Mouse (Mus musculus) liver, embryonic 15.5 days (tissue): ENCODE data around the gene Tmem210. TPM values are rescaled to one million over a fixed set of nuclear protein-coding genes. Genes with fewer than 3 reads are reported as not detected.

Source experiments
- ATAC-seq: fragments of 200-750 bp; cut with Nextera tagmentation; 2 replicates; pipeline ENCODE4 v1.8.0; 2017; ENCODE audit warnings: moderate number of reproducible peaks, mild to moderate bottlenecking, moderate library complexity; ENCODE audit not compliant: insufficient read depth
- H3K27ac ChIP-seq: fragments of 300-500 bp; sonication (generic); replicated peaks from 2 replicates; pipeline ENCODE4 v1.5.1; 2015; ENCODE audit warnings: mild to moderate bottlenecking, inconsistent platforms
- H3K27me3 ChIP-seq: fragments of 300-500 bp; sonication (generic); 2 replicates; pipeline ENCODE4 v1.6.1; 2015; ENCODE audit warnings: mild to moderate bottlenecking, inconsistent platforms
- H3K36me3 ChIP-seq: fragments of 300-500 bp; sonication (generic); replicated peaks from 2 replicates; pipeline ENCODE4 v1.6.1; 2015; ENCODE audit warnings: moderate library complexity, mild to moderate bottlenecking, inconsistent platforms
- H3K4me1 ChIP-seq: fragments of 300-500 bp; sonication (generic); replicated peaks from 2 replicates; pipeline ENCODE4 v1.6.1; 2015; ENCODE audit warnings: inconsistent platforms
- H3K4me2 ChIP-seq: fragments of 300-500 bp; sonication (generic); 2 replicates; pipeline ENCODE4 v1.6.1; 2015; ENCODE audit warnings: moderate library complexity, mild to moderate bottlenecking, inconsistent platforms
- H3K4me3 ChIP-seq: fragments of 300-500 bp; sonication (generic); replicated peaks from 2 replicates; pipeline ENCODE4 v1.5.1; 2015; ENCODE audit warnings: mild to moderate bottlenecking, inconsistent platforms
- H3K9ac ChIP-seq: fragments of 300-500 bp; sonication (generic); 2 replicates; pipeline ENCODE4 v1.6.1; 2015; ENCODE audit warnings: moderate library complexity, mild to moderate bottlenecking, inconsistent platforms
- H3K9me3 ChIP-seq: fragments of 300-500 bp; sonication (generic); replicated peaks from 2 replicates; pipeline ENCODE4 v1.6.1; 2016; ENCODE audit warnings: inconsistent platforms
- WGBS: fragments of 180-500 bp; shearing (Covaris S2); methylation state at CpG from one replicate; pipeline ENCODE4 v1.1.7; 2015; ENCODE audit warnings: mixed read lengths; ENCODE audit not compliant: insufficient replicate concordance; 5-methylcytosine and 5-hydroxymethylcytosine counted together
- polyA plus RNA-seq: library from polyadenylated mRNA; unstranded; fragments of >200 nt; fragmentation: Nextera tagmentation; extraction: Ambion mirVana; gene quantifications from 2 replicates; pipeline ENCODE4 v1.2.1, GENCODE M21; 2015

Tmem210 gene
- polyA plus RNA-seq, 1 experiment from 2014 or later: not detected

DNA sequence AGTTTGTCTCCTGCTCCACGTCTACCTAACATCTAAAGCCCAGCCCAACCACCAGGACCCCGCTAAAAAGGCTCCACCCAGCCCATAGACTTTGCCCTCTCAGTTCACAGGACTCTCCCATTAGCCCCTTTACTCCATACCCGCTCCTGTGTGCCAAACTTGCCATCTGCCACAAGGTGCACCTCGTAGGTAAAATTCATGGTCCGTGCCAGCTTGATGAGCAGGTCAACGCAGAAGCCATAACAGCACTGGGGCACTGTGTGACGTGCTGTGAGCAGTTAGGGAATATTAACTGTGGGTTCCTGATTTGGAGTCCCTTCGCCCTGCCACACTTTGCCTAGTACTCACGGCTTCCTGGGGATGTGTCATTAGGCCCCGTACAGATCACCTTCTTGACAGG lies 10.1 kb downstream of the Tmem210 start:
- H3K27ac ChIP-seq: no peak overlapping the region
- no peaks in the 10 kb centered on the region for H3K9me3 ChIP-seq
- no peak overlapping the region for H3K4me3 ChIP-seq
- peaks cover 67% of the 10 kb centered on the region for H3K27me3 ChIP-seq
- H3K9ac ChIP-seq: no peak overlapping the region
- no peaks in the 10 kb centered on the region for H3K36me3 ChIP-seq
- no peaks in the 10 kb centered on the region for H3K4me1 ChIP-seq
- H3K4me2 ChIP-seq: no peak overlapping the region
- ATAC-seq: no peak
- WGBS: 60% methylated on average over 10 of the region's 10 CpGs

DNA sequence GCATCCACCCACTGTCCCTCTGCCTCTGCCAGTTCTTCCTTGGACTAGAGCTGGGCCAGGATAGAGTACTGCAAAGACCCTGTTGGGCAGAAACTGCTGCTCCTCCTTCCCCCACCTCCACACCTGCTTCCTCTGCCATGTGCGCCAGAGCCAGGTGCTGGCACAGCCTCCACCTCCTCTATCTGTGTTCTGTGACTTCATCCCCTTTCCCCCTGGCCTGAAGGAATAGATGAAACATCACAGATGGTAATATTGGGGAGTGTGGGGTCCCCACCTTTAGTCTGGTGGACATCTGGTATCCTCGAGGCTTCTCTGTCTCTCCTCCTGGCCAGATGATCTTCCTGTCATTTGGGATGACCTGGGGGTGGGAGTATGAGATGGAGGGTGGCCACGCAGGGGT lies 15.5 kb downstream of the Tmem210 start:
- WGBS: 47% methylated on average over 3 of the region's 3 CpGs

DNA sequence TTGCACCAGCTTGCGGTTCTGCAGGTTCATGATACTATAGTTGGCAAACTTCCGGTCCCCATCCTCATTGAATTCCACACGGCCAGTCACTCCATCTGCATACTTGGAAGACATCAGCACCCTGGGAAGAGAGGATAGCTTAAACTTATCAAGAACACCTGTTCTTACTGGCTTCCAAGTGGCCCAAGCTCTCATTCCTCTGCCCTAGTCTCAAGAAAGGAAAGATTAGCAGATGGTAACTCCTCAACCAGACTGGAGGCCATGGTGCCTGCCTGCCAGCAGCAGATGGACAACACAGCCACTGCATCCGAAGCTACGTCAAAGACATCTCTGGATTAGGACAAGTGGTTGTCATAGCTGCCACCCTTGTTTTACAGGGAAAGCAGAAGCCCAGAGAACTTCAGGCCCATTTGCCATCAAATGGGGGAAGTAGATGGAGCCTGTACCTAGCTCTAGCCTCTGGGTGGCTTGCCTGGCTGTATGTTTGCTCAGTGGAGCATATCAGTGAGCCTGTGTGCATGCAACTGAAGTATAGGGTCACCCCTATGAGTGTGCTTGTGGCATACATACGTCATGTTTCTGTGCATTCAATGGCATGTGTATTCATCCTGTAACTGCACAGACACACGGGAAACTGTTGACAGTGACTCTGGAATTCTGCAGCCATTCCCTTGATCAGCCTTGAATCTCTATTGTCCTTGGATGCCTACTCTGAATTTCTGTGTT lies 16.1 kb downstream of the Tmem210 start:
- H3K27me3 ChIP-seq: peaks cover 73% of the 10 kb centered on the region
- no peaks in the 10 kb centered on the region for H3K9me3 ChIP-seq
- no peak overlapping the region for H3K9ac ChIP-seq
- 56% methylated on average over 7 of the region's 7 CpGs for WGBS
- H3K4me3 ChIP-seq: no peak overlapping the region
- peak overlapping the region; percentile 67; the same call in 1 of the 2 replicates for H3K4me2 ChIP-seq
- peaks cover 12% of the 10 kb centered on the region for H3K4me1 ChIP-seq
- no peak for ATAC-seq
- H3K36me3 ChIP-seq: no peaks in the 10 kb centered on the region
- H3K27ac ChIP-seq: no peak overlapping the region

More for the DNA sequence above, 15.5 kb downstream of the Tmem210 start:
- H3K27me3 ChIP-seq: peaks cover 68% of the 10 kb centered on the region
- ATAC-seq: no peak
- H3K9me3 ChIP-seq: no peaks in the 10 kb centered on the region
- no peak overlapping the region for H3K4me3 ChIP-seq
- no peak overlapping the region for H3K27ac ChIP-seq
- no peak overlapping the region for H3K9ac ChIP-seq
- H3K36me3 ChIP-seq: no peaks in the 10 kb centered on the region
- no peak overlapping the region for H3K4me2 ChIP-seq
- H3K4me1 ChIP-seq: peaks cover 12% of the 10 kb centered on the region

DNA sequence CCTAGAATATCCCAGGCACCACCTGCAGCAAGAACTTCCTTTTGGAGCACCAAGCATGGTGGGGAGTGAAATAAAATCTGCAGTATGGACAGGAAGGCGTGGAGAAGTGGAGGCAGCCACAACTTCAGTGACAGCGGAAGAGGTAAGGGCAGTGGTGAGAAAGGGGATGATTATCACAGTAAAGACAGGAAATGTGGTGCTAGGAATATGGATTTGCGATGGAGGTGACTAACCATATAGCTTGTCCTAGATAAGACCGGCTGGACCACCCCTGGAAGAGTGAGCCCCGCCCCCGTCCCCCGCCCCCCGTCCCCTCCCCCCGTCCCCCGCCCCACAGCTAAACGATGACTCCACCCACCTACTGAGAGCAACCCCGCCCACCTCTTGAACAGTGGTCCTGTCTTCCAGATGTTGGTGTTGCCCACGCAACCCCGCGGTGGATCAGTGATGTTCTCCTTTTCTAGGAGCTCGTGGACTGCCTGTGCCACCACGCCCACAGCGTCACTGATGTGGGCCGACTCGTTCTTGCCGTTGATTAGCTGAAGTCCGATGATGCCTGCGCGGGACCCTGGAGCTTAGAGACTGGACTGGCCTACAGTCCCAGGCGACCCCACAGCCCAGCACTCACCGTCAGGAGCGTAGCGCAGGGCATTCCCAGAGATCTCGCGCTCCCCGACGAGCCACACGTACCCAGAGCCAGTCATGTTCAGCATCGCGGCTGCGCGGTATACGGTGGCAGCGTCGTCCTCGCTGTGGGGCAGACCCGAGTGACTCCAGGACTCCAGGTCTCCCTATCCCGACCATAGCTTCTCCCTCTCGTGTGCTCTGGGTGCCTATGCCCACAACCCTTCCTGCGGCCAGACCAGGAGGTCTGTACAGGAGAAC lies 17.0 kb downstream of the Tmem210 start:
- H3K36me3 ChIP-seq: no peaks in the 10 kb centered on the region
- H3K27ac ChIP-seq: no peak overlapping the region
- H3K4me3 ChIP-seq: peak overlapping the region; percentile 37
- H3K4me1 ChIP-seq: peaks cover 12% of the 10 kb centered on the region
- H3K4me2 ChIP-seq: peak overlapping the region; percentile 67
- H3K9ac ChIP-seq: no peak overlapping the region
- no peaks in the 10 kb centered on the region for H3K9me3 ChIP-seq
- peaks cover 79% of the 10 kb centered on the region for H3K27me3 ChIP-seq
- 1% methylated on average over 42 of the region's 45 CpGs for WGBS
- no peak for ATAC-seq

DNA sequence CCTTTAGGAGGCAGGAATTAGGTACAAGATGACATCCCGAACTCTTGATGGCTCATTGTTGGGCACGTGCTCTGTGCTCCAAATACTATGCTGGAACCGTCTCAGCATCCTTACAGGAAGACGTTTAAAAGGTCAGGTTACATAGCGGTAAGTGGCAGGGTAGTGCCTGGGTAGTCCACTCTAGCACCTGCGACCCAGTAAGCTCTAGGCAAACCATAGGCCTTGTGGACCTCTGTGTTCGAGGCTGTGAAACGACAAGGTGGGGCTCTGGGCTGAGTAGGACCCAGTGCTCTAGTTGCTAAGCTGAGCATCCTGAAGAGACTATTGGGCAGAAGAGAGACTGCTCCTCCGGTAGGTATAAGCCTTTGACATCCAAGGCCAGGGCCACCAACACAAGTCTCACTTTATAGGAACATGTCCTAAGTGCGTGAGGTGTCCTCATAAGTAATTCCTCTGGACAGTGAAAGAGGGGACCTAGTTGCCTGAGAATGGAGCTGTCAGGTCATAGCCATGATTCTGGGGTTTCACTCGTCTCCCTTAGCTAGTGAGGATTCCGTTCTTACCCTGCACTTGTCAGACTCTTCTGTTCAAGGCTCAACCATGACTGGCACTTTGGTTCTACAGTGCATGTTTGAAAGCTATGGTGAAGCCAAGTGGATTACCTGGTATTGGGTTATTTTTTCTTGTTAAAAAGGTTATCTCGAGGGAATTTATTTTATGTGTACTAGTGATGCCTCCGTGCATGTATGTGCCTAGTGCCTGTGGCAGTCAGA lies 17.8 kb downstream of the Tmem210 start:
- H3K36me3 ChIP-seq: no peaks in the 10 kb centered on the region
- no peak overlapping the region for H3K4me2 ChIP-seq
- no peak overlapping the region for H3K4me3 ChIP-seq
- H3K27ac ChIP-seq: no peak overlapping the region
- H3K9ac ChIP-seq: no peak overlapping the region
- no peaks in the 10 kb centered on the region for H3K9me3 ChIP-seq
- H3K27me3 ChIP-seq: peaks cover 88% of the 10 kb centered on the region
- WGBS: 38% methylated on average over 14 of the region's 14 CpGs
- no peak for ATAC-seq
- peaks cover 12% of the 10 kb centered on the region for H3K4me1 ChIP-seq

DNA sequence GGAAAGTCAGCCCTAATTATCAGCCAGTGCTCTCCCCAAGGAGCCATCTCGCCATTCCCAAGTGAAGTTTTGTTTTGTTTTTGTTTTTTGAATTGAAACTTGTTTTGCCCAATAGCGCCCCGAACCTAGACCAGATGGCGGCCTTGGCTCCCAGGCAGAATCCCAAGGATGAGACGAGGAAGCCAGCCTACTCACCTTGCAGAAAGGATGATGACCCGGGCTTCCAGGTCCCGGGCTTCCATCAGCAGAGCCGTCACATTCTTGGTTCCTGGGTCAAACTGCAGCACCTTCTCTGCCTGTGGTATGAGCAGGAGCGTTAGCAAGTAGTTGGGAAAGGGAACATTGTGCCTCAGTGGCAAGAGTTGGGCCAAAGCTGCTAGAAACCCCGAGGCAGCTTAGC lies 22.2 kb downstream of the Tmem210 start:
- Histone ChIP-seq H3K9ac (no peak overlapping the region), H3K9me3 (no peaks in the 10 kb centered on the region), H3K36me3 (no peaks in the 10 kb centered on the region), H3K4me3 (no peak overlapping the region), H3K27me3 (peaks cover 98% of the 10 kb centered on the region), H3K4me2 (no peak overlapping the region), H3K27ac (no peak overlapping the region), H3K4me1 (peaks cover 3% of the 10 kb centered on the region)
- 35% methylated on average over 10 of the region's 10 CpGs for WGBS
- no peak for ATAC-seq

DNA sequence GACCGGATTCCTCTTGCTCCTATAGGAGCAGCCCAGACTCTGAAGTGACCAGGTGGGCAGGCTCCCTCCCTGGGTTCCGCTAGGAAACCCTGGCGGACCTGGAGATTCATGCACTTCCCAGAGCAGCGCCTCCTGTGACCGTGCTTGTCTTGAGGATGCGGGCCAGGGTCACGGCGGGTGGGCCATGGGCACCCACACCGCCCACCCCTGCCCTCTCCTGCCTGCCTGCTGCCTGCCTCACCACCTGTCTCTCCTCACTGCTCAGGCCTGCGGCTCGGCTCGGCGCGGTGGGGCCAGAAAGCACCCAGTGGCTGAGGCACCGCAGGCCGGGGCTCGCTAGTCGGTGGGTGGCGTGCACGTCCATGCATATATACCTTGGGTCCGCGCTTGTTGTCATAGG lies 23.0 kb downstream of the Tmem210 start:
- H3K4me2 ChIP-seq: no peak overlapping the region; the same call in 1 of the 2 replicates
- peaks cover 98% of the 10 kb centered on the region for H3K27me3 ChIP-seq
- no peaks in the 10 kb centered on the region for H3K36me3 ChIP-seq
- no peak for ATAC-seq
- H3K9ac ChIP-seq: no peak overlapping the region
- no peak overlapping the region for H3K4me3 ChIP-seq
- no peak overlapping the region for H3K27ac ChIP-seq
- no peaks in the 10 kb centered on the region for H3K4me1 ChIP-seq
- H3K9me3 ChIP-seq: no peaks in the 10 kb centered on the region
- WGBS: 2% methylated on average over 22 of the region's 22 CpGs

DNA sequence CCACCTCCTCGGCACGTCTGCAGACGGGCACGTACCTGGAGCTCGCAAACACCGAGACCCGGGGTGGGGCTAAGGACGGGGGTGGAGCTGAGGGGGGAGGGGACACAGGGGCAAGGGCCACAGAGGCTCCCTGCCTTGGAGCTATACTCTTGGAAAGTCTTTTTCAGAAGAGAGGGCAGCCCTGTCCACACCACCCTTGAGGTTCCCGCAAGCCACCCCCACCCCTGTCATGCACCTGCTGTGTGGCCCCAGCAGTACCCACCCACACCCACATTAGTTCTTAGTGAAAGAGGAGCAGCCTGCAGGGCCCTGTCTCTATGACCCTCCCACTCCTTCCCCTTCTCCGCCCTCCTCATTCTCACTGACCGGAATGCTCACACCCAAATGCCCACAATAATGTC lies 23.5 kb downstream of the Tmem210 start:
- no peak for ATAC-seq
- no peak overlapping the region for H3K4me3 ChIP-seq
- H3K36me3 ChIP-seq: no peaks in the 10 kb centered on the region
- H3K4me1 ChIP-seq: no peaks in the 10 kb centered on the region
- peaks cover 98% of the 10 kb centered on the region for H3K27me3 ChIP-seq
- WGBS: 3% methylated on average over 11 of the region's 11 CpGs
- H3K9me3 ChIP-seq: no peaks in the 10 kb centered on the region
- no peak overlapping the region for H3K27ac ChIP-seq
- no peak overlapping the region for H3K9ac ChIP-seq
- no peak overlapping the region; the same call in 1 of the 2 replicates for H3K4me2 ChIP-seq

DNA sequence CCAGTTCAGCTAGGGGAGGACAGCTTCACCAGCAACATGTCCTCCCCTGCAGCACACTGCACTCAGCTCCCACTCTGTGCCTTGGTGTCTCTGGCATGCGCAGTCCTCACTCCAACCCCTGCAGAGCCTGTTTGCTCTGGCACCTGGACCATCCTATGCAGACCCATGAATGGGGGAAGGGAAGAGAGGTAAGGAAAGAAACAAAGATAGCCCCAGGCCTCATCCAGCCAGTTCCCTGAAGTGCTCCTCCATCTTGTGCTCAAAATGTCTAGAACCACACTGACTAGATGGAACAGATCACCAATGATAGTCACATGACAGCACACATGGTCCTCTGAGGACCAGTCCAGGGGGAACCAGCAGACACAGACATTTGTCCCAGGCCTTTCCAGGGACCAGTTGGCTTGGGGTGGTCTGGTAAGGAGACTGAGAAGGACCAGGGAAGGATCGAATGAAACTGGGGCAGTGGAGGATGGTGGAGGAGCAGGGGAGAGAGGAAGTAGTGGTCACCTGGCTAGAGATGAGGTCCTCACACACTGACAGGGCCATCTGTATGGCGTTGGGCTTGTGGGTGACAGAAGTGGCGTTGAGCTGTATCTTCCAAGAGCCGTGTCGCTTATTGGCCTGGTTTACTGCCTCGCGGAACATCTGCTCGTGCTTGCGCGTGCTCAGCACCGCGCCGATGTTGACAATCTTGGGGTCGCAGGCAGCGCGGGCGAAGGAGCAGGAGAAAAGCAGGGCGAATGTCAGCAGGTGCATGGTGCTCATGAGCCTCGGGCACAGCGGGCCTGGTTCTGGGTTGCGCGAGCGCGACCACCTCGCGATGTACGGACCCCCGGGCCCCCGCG lies 30.4 kb downstream of the Tmem210 start:
- H3K27ac ChIP-seq: no peak overlapping the region
- no peaks in the 10 kb centered on the region for H3K36me3 ChIP-seq
- peaks cover 89% of the 10 kb centered on the region for H3K27me3 ChIP-seq
- H3K9me3 ChIP-seq: no peaks in the 10 kb centered on the region
- peak overlapping the region; percentile 25; the same call in 1 of the 2 replicates for H3K4me3 ChIP-seq
- 4% methylated on average over 31 of the region's 31 CpGs for WGBS
- peak overlapping the region; percentile 49 for H3K4me2 ChIP-seq
- peaks cover 8% of the 10 kb centered on the region for H3K4me1 ChIP-seq
- H3K9ac ChIP-seq: no peak overlapping the region
- no peak for ATAC-seq

DNA sequence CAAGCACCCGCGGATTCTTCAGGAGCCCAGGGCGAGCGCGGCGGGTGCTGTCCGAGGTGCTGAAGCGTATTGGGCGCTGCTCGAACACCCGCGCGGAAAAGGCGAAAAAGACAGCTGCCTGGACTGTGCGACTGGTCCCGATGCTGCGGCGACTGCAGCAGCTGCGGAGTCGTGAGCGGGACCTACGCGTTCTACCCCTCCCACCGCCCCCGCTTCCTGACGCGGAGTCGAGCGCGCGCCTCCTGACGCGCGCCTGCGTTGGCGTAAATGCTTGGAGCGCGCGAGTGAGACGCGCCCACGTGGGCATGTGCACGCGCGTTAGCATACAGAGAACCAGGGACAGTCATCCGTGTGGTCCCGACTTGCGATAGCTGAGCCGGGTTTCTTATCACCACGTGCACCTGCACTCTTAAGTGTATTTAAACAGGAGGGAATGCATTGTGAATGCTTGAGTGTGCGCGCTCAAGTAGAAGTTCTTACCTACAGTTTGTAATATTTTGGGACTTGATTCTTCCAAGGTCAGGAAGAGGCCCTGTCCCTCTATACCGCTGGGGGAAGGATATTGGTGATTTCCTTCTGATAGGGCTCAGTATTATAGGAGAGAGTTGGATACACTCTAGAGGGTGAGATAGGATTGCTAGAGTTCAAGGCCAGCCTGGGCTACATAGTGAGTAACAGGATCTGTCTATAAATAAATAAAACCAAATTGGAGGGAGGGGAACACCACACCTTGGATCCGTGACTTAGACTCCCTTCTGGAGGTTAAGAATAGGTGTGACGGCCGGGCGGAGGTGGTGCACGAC lies 31.2 kb downstream of the Tmem210 start, which contains the start of gene Grin1:
Gene Grin1 (minus strand): TSS at position 217 of the 803 bp plus-strand sequence.
- Histone ChIP-seq H3K9me3 (no peaks in the 10 kb centered on the region), H3K36me3 (no peaks in the 10 kb centered on the region), H3K4me3 (peak within 1 kb of the TSS; percentile 25), H3K4me1 (peaks cover 8% of the 10 kb centered on the region), H3K4me2 (peak within 1 kb of the TSS; percentile 49), H3K27ac (no peak within 1 kb of the TSS), H3K27me3 (peaks cover 81% of the 10 kb centered on the region), H3K9ac (no peak within 1 kb of the TSS)
- WGBS: 9% methylated on average over 58 of the region's 58 CpGs
- ATAC-seq: no peak
